Mouse (Mus musculus) spleen, adult 2 months (tissue): ENCODE results near the gene Defa35. TPM values are rescaled to one million over a fixed set of nuclear protein-coding genes. Genes with fewer than 3 reads are reported as not detected.
"Not testable (repeated sequence)": the region's sequence is repeated elsewhere in the genome, so short reads cannot be mapped to it uniquely, and the experiment has no call there.

Experiments used
- DNase-seq, 2 experiments: peaks; one replicate each; pipeline versions ENCODE4 v3.0.0 to v3.0.0-alpha.2; 2012 to 2021; ENCODE audit warnings: low spot score in 2 of 2, low read depth in 1 of 2
- H3K27ac ChIP-seq: fragments of 200-500 bp; 2 replicates; pipeline ENCODE4 v1.5.1; 2012; ENCODE audit warnings: low read length, inconsistent platforms; ENCODE audit not compliant: insufficient read depth
- H3K27me3 ChIP-seq: fragments of 200-500 bp; 2 replicates; pipeline ENCODE4 v1.6.1; 2012; ENCODE audit warnings: mild to moderate bottlenecking, moderate library complexity, low read length, inconsistent platforms; ENCODE audit not compliant: control insufficient read depth, insufficient read depth
- H3K36me3 ChIP-seq: fragments of 200-500 bp; 2 replicates; pipeline ENCODE4 v1.6.1; 2012; ENCODE audit warnings: mild to moderate bottlenecking, low read length, inconsistent platforms; ENCODE audit not compliant: control insufficient read depth, insufficient read depth
- H3K4me1 ChIP-seq: fragments of 200-500 bp; 2 replicates; pipeline ENCODE4 v1.6.1; 2011; ENCODE audit warnings: inconsistent platforms; ENCODE audit not compliant: control insufficient read depth, insufficient read depth, insufficient read length
- H3K4me3 ChIP-seq: fragments of 200-500 bp; 2 replicates; pipeline ENCODE4 v1.5.1; 2011; ENCODE audit warnings: mild to moderate bottlenecking, inconsistent platforms; ENCODE audit not compliant: insufficient read depth, insufficient read length; ENCODE audit errors: extremely low read depth
- CTCF ChIP-seq: fragments of 200-500 bp; IDR thresholded peaks from 2 replicates; pipeline ENCODE4 v1.5.1; 2011; ENCODE audit warnings: mild to moderate bottlenecking, inconsistent platforms; ENCODE audit not compliant: insufficient read depth, insufficient read length, insufficient replicate concordance; ENCODE audit errors: extremely low read depth
- POLR2A ChIP-seq: fragments of 200-500 bp; IDR thresholded peaks from 2 replicates; pipeline ENCODE4 v1.6.1; 2011; ENCODE audit warnings: low read depth, low read length, inconsistent platforms
- WGBS: fragments of 180-500 bp; shearing (Covaris S2); methylation state at CpG from one replicate; pipeline ENCODE4 v1.1.7; 2018; 5-methylcytosine and 5-hydroxymethylcytosine counted together
- polyA plus RNA-seq: library from polyadenylated mRNA; depleted of rRNA; stranded (reverse); fragments of >200 nt; gene quantifications from 2 replicates; pipeline ENCODE4 v1.2.3, GENCODE M21; 2012; rRNA removed

Defa35 gene
- polyA plus RNA-seq: not detected in 2 replicates

DNA sequence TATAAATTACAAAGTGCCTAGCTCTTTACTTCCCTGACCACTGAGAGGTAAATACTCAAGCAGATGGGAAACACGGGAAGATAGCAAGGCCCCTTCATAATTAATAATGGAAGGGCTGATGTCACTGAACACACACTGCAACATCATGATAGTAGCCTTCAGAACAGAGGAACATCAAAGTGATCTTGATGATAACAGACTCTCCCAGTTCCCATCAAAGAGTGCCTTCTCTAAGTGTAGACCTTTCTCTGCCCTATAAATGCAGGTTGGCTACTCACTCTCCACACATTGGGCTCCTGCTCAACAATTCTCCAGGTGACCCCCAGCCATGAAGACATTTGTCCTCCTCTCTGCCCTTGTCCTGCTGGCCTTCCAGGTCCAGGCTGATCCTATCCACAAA lies at the start of gene Defa35:
TSS of gene Defa35 (plus strand) at position 301 of the 400 bp plus-strand sequence.
- 80% methylated on average over 1 of the region's 1 CpGs for WGBS
- H3K36me3 ChIP-seq, H3K4me1 ChIP-seq, H3K4me3 ChIP-seq, DNase-seq, H3K27ac ChIP-seq, H3K27me3 ChIP-seq: not testable (repeated sequence)

GRCm38 (mm10) chr8:21025245-21025644 lies 39.6 kb upstream of the Defa35 start, which contains the start of gene Defa21:
Gene Defa21 (plus strand): TSS chr8:21025545.
- H3K4me3 ChIP-seq, H3K27me3 ChIP-seq, H3K36me3 ChIP-seq, H3K27ac ChIP-seq, H3K4me1 ChIP-seq, DNase-seq: not testable (repeated sequence)
- no CpG with 5 or more reads among the region's 1 CpGs for WGBS

DNA sequence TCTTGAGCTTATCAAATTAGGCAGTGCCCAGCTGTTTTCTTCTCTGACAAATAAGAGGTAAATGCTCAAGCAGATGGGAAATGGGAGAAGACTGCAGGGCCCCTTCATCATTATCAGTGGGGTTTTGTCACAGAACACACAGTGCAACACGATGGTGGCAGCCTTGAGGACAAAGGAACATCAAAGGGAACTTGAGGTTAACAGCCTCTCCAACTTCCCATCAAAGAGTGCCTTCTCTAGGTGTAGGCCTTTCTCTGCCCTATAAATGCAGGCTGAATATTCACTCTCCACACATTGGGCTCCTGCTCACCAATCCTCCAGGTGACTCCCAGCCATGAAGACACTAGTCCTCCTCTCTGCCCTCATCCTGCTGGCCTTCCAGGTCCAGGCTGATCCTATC lies 10.1 kb upstream of the Defa35 start, which contains the start of gene Defa23:
TSS of gene Defa23 (plus strand) at position 301 of the 400 bp plus-strand sequence.
- H3K36me3 ChIP-seq, DNase-seq, H3K4me3 ChIP-seq, H3K27me3 ChIP-seq, H3K4me1 ChIP-seq, H3K27ac ChIP-seq: not testable (repeated sequence)
- no CpG with 5 or more reads among the region's 1 CpGs for WGBS

GRCm38 (mm10) chr8:21084142-21084541 lies 19.3 kb downstream of the Defa35 start, which contains the start of gene Defa25:
Gene Defa25 (plus strand): TSS chr8:21084442.
- not testable (repeated sequence) for H3K4me3 ChIP-seq, H3K4me1 ChIP-seq, H3K27ac ChIP-seq, H3K27me3 ChIP-seq, DNase-seq, H3K36me3 ChIP-seq

GRCm38 (mm10) chr8:21093106-21093505 lies 28.3 kb downstream of the Defa35 start:
- H3K27ac ChIP-seq: no peak overlapping the region
- no peaks in the 10 kb centered on the region for H3K36me3 ChIP-seq
- no peaks in the 10 kb centered on the region for H3K27me3 ChIP-seq
- no peaks in the 10 kb centered on the region for H3K4me1 ChIP-seq
- DNase-seq: no peak
- 35% methylated on average over 4 of the region's 4 CpGs for WGBS
- no peak for TF ChIP-seq CTCF
- TF ChIP-seq POLR2A: no peak
- H3K4me3 ChIP-seq: no peak overlapping the region

GRCm38 (mm10) chr8:21095950-21096349 lies 31.1 kb downstream of the Defa35 start, which contains the start of gene Gm14851:
Gene Gm14851 (minus strand): TSS chr8:21096050.
- not testable (repeated sequence) for DNase-seq, H3K27me3 ChIP-seq

More at GRCm38 (mm10) chr8:21095950-21096349, 31.1 kb downstream of the Defa35 start, which contains the start of gene Gm14851:
- not testable (repeated sequence) for H3K4me3 ChIP-seq, H3K36me3 ChIP-seq, H3K4me1 ChIP-seq, H3K27ac ChIP-seq
- no CpG with 5 or more reads among the region's 2 CpGs for WGBS

Other genes starting within 250 kb of the Defa35 start
- not detected in 2 replicates for gene Defb33, start 172.4 kb upstream of the Defa35 start, polyA plus RNA-seq
- gene Gm15056, start 162.4 kb upstream of the Defa35 start, polyA plus RNA-seq: 0.48 and 0.96 TPM in 2 replicates
- not detected in 2 replicates for gene Gm6040, start 143.0 kb upstream of the Defa35 start, polyA plus RNA-seq
- gene AY761185, start 120.3 kb upstream of the Defa35 start, polyA plus RNA-seq: not detected in 2 replicates
- not detected in 2 replicates for gene Defa21, start 39.5 kb upstream of the Defa35 start, polyA plus RNA-seq
- not detected in 2 replicates for gene Defa23, start 10.0 kb upstream of the Defa35 start, polyA plus RNA-seq
- gene Defa25, start 19.4 kb downstream of the Defa35 start, polyA plus RNA-seq: not detected in 2 replicates
- not detected in 2 replicates for gene Gm14851, start 31.0 kb downstream of the Defa35 start, polyA plus RNA-seq
- not detected in 2 replicates for gene Defa30, start 69.6 kb downstream of the Defa35 start, polyA plus RNA-seq
- not detected in 2 replicates for gene Defa22, start 97.2 kb downstream of the Defa35 start, polyA plus RNA-seq
- not detected in 2 replicates for gene Defa31, start 126.6 kb downstream of the Defa35 start, polyA plus RNA-seq
- gene Gm15293, start 136.5 kb downstream of the Defa35 start, polyA plus RNA-seq: not detected in 2 replicates
- gene Gm15292, start 184.7 kb downstream of the Defa35 start, polyA plus RNA-seq: not detected in 2 replicates